Mouse (Mus musculus) left cerebral cortex, adult 9 months (tissue): ENCODE data around the gene Scube1.

Experiments used
- DNase-seq, 2 experiments: peaks; one replicate each; pipeline ENCODE4 v3.0.0; 2022; ENCODE audit warnings: low spot score in 2 of 2

The Scube1 gene

GRCm38 (mm10) chr15:83565434-83565833 is 159.4 kb downstream of the Scube1 start:
- DNase-seq, result no peak

GRCm38 (mm10) chr15:83563857-83564651 is 160.8 kb downstream of the Scube1 start:
- DNase-seq, result no peak

- no peak for DNase-seq
Observed at GRCm38 (mm10) chr15:83563327-83563856, 161.4 kb downstream of the Scube1 start, which contains the start of the genes Tspo and Mcat. Gene Tspo, plus strand, starts transcription at chr15:83563592. Gene Mcat, minus strand, starts transcription at chr15:83563787.

GRCm38 (mm10) chr15:83562626-83563270 is 162.1 kb downstream of the Scube1 start:
- peak in 1 of 2 experiments; percentile 74 for DNase-seq

- no peak for DNase-seq
Observed at GRCm38 (mm10) chr15:83560941-83561477, 163.8 kb downstream of the Scube1 start.

- peak; percentile 55 to 85 for DNase-seq
Observed at GRCm38 (mm10) chr15:83555161-83555974, 169.5 kb downstream of the Scube1 start.
